Mouse (Mus musculus): ENCODE results near the gene Cstf3. TPM values are rescaled to one million over a fixed set of nuclear protein-coding genes. Genes with fewer than 3 reads are reported as not detected.

The Cstf3 gene
- total and polyA plus RNA-seq, 3 experiments, result 17.3 to 50.6 (median 50.3) TPM

- Histone ChIP-seq H3K27ac (ENCODE audit: insufficient read depth, low read depth) (no peak overlapping the region), H3K4me1 (ENCODE audit: control insufficient read depth in 1 of 2, insufficient read depth in 2 of 2) (peaks cover 0 to 20% of the 10 kb centered on the region in 2 experiments; a peak in 1 of 4 replicates), H3K9ac (ENCODE audit: insufficient read depth, low read depth) (no peak overlapping the region), H3K79me2 (replicated peaks; ENCODE audit: control insufficient read depth, extremely low read depth, insufficient read depth, poor library complexity, severe bottlenecking) (peaks cover 2% of the 10 kb centered on the region), H3K4me3 (replicated peaks in 1 of 3; ENCODE audit: low read depth in 2 of 3, low read length in 2 of 3, poor library complexity in 1 of 3) (no peak overlapping the region), H3K27me3 (replicated peaks) (no peaks in the 10 kb centered on the region), H3K9me3 (replicated peaks; ENCODE audit: low read length) (no peaks in the 10 kb centered on the region), H3K4me2 (ENCODE audit: insufficient read depth, low read depth, poor library complexity, severe bottlenecking) (no peak overlapping the region), H3K36me3 (replicated peaks in 1 of 2; ENCODE audit: control insufficient read depth in 1 of 2, insufficient read depth in 1 of 2, low read length in 1 of 2) (peaks cover 0 to 2% of the 10 kb centered on the region in 2 experiments)
- dilution Hi-C loops (cut with MboI; ENCODE audit: extremely low pct_ligation_motif_present, extremely low pct_unique_long_range_greater_than_20kb, low sequenced_read_pairs), result no loop called here
- TF ChIP-seq SMC3 (IDR thresholded peaks at IDR 0.05; ENCODE audit: low read depth, low read length), result peak; percentile 62
- peak; percentile 74 for TF ChIP-seq RAD21 (IDR thresholded peaks at IDR 0.05; ENCODE audit: low read depth, low read length)
- no peak for TF ChIP-seq CHD1 (IDR thresholded peaks at IDR 0.05; ENCODE audit: low read depth, low read length)
- peak in 1 of 2 experiments; percentile 68; a peak in 2 of 4 replicates for TF ChIP-seq CTCF (conservative IDR thresholded peaks at IDR 0.05 in 1 of 2, IDR thresholded peaks at IDR 0.05 in 1 of 2; ENCODE audit: low read depth in 2 of 2, low read length in 2 of 2)
- in situ Hi-C loops (cut with MboI; ENCODE audit: low pct_ligation_motif_present, low pct_unique_long_range_greater_than_20kb, low sequenced_read_pairs), result loop anchor here (5.0 to 25.0 kb wide), 3 partner anchors 143 to 548 kb away; partner anchors contain the start of genes 4931422A03Rik and Fbxo3
- DNase-seq (ENCODE audit: extremely low read depth), result no peak
These were observed 4.7 kb upstream of the Cstf3 start for GRCm38 (mm10) chr2:104585645-104586044.

GRCm38 (mm10) chr2:104588552-104588951 is 1.8 kb upstream of the Cstf3 start:
- no peak overlapping the region for H3K9ac ChIP-seq (ENCODE audit: insufficient read depth, low read depth)

GRCm38 (mm10) chr2:104590829-104591117 is 450 bp downstream of the Cstf3 start:
- DNase-seq (ENCODE audit: extremely low read depth), result no peak
- dilution Hi-C loops (cut with MboI; ENCODE audit: extremely low pct_ligation_motif_present, extremely low pct_unique_long_range_greater_than_20kb, low sequenced_read_pairs), result no loop called here

More at GRCm38 (mm10) chr2:104588552-104588951, 1.8 kb upstream of the Cstf3 start:
- dilution Hi-C loops (cut with MboI; ENCODE audit: extremely low pct_ligation_motif_present, extremely low pct_unique_long_range_greater_than_20kb, low sequenced_read_pairs) (no loop called here), in situ Hi-C loops (cut with MboI; ENCODE audit: low pct_ligation_motif_present, low pct_unique_long_range_greater_than_20kb, low sequenced_read_pairs) (loop anchor here (5.0 to 25.0 kb wide), 3 partner anchors 146 to 551 kb away; partner anchors contain the start of genes 4931422A03Rik and Fbxo3)
- no peaks in the 10 kb centered on the region for H3K9me3 ChIP-seq (replicated peaks; ENCODE audit: low read length)
- TF ChIP-seq MAFK (IDR thresholded peaks at IDR 0.05; ENCODE audit: insufficient replicate concordance, low read length) (no peak), CHD1 (IDR thresholded peaks at IDR 0.05; ENCODE audit: low read depth, low read length) (no peak), IRF4 (IDR thresholded peaks at IDR 0.05; ENCODE audit: low read depth, low read length) (no peak), RAD21 (IDR thresholded peaks at IDR 0.05; ENCODE audit: low read depth, low read length) (no peak), POLR2A (IDR thresholded peaks at IDR 0.05; ENCODE audit: low read depth, low read length) (no peak), RCOR1 (conservative IDR thresholded peaks at IDR 0.05; ENCODE audit: low read depth, low read length) (no peak), MYC (IDR thresholded peaks at IDR 0.05; ENCODE audit: low read depth, low read length) (no peak), NELFE (IDR thresholded peaks at IDR 0.05; ENCODE audit: low read depth, low read length) (no peak), GABPA (IDR thresholded peaks at IDR 0.05; ENCODE audit: insufficient replicate concordance, low read depth, low read length) (no peak), USF2 (conservative IDR thresholded peaks at IDR 0.05; ENCODE audit: low read depth, low read length) (no peak), NRF1 (IDR thresholded peaks at IDR 0.05; ENCODE audit: low read depth, low read length) (no peak), SMC3 (IDR thresholded peaks at IDR 0.05; ENCODE audit: low read depth, low read length) (no peak), POLR2AphosphoS2 (IDR thresholded peaks at IDR 0.05; ENCODE audit: low read depth, low read length) (no peak), SIN3A (IDR thresholded peaks at IDR 0.05; ENCODE audit: low read length) (no peak), BHLHE40 (IDR thresholded peaks at IDR 0.05; ENCODE audit: low read depth, low read length) (no peak), MXI1 (IDR thresholded peaks at IDR 0.05; ENCODE audit: low read depth, low read length) (no peak), ETS1 (conservative IDR thresholded peaks at IDR 0.05; ENCODE audit: low read depth, low read length) (no peak), KAT2A (IDR thresholded peaks at IDR 0.05; ENCODE audit: insufficient replicate concordance, low read length) (no peak), HCFC1 (IDR thresholded peaks at IDR 0.05; ENCODE audit: low read depth, low read length) (no peak)
- peaks cover 0 to 26% of the 10 kb centered on the region in 2 experiments; a peak in 2 of 4 replicates for H3K4me1 ChIP-seq (ENCODE audit: control insufficient read depth in 1 of 2, insufficient read depth in 2 of 2)
- H3K27me3 ChIP-seq (replicated peaks), result no peaks in the 10 kb centered on the region
- no peak for DNase-seq (ENCODE audit: extremely low read depth)
- H3K4me2 ChIP-seq (ENCODE audit: insufficient read depth, low read depth, poor library complexity, severe bottlenecking), result no peak overlapping the region
- no peak overlapping the region for H3K4me3 ChIP-seq (replicated peaks in 1 of 3; ENCODE audit: low read depth in 2 of 3, low read length in 2 of 3, poor library complexity in 1 of 3)
- no peak overlapping the region for H3K27ac ChIP-seq (ENCODE audit: insufficient read depth, low read depth)
- peaks cover 25% of the 10 kb centered on the region for H3K79me2 ChIP-seq (replicated peaks; ENCODE audit: control insufficient read depth, extremely low read depth, insufficient read depth, poor library complexity, severe bottlenecking)
- peaks cover 0 to 10% of the 10 kb centered on the region in 2 experiments for H3K36me3 ChIP-seq (replicated peaks in 1 of 2; ENCODE audit: control insufficient read depth in 1 of 2, insufficient read depth in 1 of 2, low read length in 1 of 2)

More at GRCm38 (mm10) chr2:104590829-104591117, 450 bp downstream of the Cstf3 start:
- peaks cover 0 to 44% of the 10 kb centered on the region in 2 experiments; a peak in 2 of 4 replicates for H3K4me1 ChIP-seq (ENCODE audit: control insufficient read depth in 1 of 2, insufficient read depth in 2 of 2)
- in situ Hi-C loops (cut with MboI; ENCODE audit: low pct_ligation_motif_present, low pct_unique_long_range_greater_than_20kb, low sequenced_read_pairs), result loop anchor here (25.0 kb wide), 1 partner anchor 553 kb away; the partner anchor contains the start of genes 4931422A03Rik and Fbxo3
- H3K9ac ChIP-seq (ENCODE audit: insufficient read depth, low read depth), result peak overlapping the region; percentile 81
- H3K4me3 ChIP-seq (replicated peaks in 1 of 3; ENCODE audit: low read depth in 2 of 3, low read length in 2 of 3, poor library complexity in 1 of 3), result peak overlapping the region; percentile 80 to 98 (median 91)
- no peaks in the 10 kb centered on the region for H3K27me3 ChIP-seq (replicated peaks)
- peak overlapping the region; percentile 74; the same call in 1 of the 2 replicates for H3K4me2 ChIP-seq (ENCODE audit: insufficient read depth, low read depth, poor library complexity, severe bottlenecking)
- no peaks in the 10 kb centered on the region for H3K9me3 ChIP-seq (replicated peaks; ENCODE audit: low read length)
- H3K27ac ChIP-seq (ENCODE audit: insufficient read depth, low read depth), result 0 out of 2 replicates have a peak overlapping the region, but pooled peaks have one; percentile 19
- peaks cover 42% of the 10 kb centered on the region for H3K79me2 ChIP-seq (replicated peaks; ENCODE audit: control insufficient read depth, extremely low read depth, insufficient read depth, poor library complexity, severe bottlenecking)
- peaks cover 0 to 16% of the 10 kb centered on the region in 2 experiments for H3K36me3 ChIP-seq (replicated peaks in 1 of 2; ENCODE audit: control insufficient read depth in 1 of 2, insufficient read depth in 1 of 2, low read length in 1 of 2)
- TF ChIP-seq MEF2A (IDR thresholded peaks at IDR 0.05; ENCODE audit: borderline replicate concordance, low read depth, low read length) (no peak), RCOR1 (conservative IDR thresholded peaks at IDR 0.05; ENCODE audit: low read depth, low read length) (no peak), POLR2A (IDR thresholded peaks at IDR 0.05; ENCODE audit: low read depth, low read length) (no peak), MXI1 (IDR thresholded peaks at IDR 0.05; ENCODE audit: low read depth, low read length) (no peak; the same call in 1 of the 2 replicates), POLR2AphosphoS2 (IDR thresholded peaks at IDR 0.05; ENCODE audit: low read depth, low read length) (no peak), MAFK (IDR thresholded peaks at IDR 0.05; ENCODE audit: insufficient replicate concordance, low read length) (no peak), UBTF (IDR thresholded peaks at IDR 0.05; ENCODE audit: low read depth, low read length) (no peak), USF2 (conservative IDR thresholded peaks at IDR 0.05; ENCODE audit: low read depth, low read length) (no peak), SIN3A (IDR thresholded peaks at IDR 0.05; ENCODE audit: low read length) (no peak)
